Mouse (Mus musculus) bone marrow, adult 2 months (tissue): Measurements from ENCODE around the gene Tmem102. TPM values are rescaled to one million over a fixed set of nuclear protein-coding genes. Genes with fewer than 3 reads are reported as not detected.
A peak's percentile ranks its signal among the peaks of the same experiment; 100 is the strongest.

Experiments
- H3K27ac ChIP-seq: fragments of 200-500 bp; 2 replicates; pipeline ENCODE4 v1.5.1; 2012; ENCODE audit warnings: low read depth, mild to moderate bottlenecking, control low read depth, inconsistent platforms, low read length; ENCODE audit not compliant: control insufficient read depth, poor library complexity, insufficient read depth
- H3K4me1 ChIP-seq: fragments of 200-500 bp; 2 replicates; pipeline ENCODE4 v1.6.1; 2011; ENCODE audit warnings: low read length; ENCODE audit not compliant: control insufficient read depth, insufficient read depth
- H3K4me3 ChIP-seq: fragments of 200-500 bp; replicated peaks from 2 replicates; pipeline ENCODE3; 2011; ENCODE audit warnings: mild to moderate bottlenecking, low read depth, low read length, control low read depth; ENCODE audit not compliant: control insufficient read depth
- CTCF ChIP-seq: fragments of 200-500 bp; IDR thresholded peaks from 2 replicates; pipeline ENCODE4 v1.5.1; 2011; ENCODE audit warnings: low read length, control low read depth; ENCODE audit not compliant: control insufficient read depth, insufficient read depth
- POLR2A ChIP-seq: fragments of 200-500 bp; IDR thresholded peaks from 2 replicates; pipeline ENCODE4 v1.6.1; 2011; ENCODE audit warnings: low read depth, mild to moderate bottlenecking, control low read depth, low read length, borderline replicate concordance; ENCODE audit not compliant: control insufficient read depth
- WGBS: fragments of 180-500 bp; shearing (Covaris S2); methylation state at CpG from one replicate; pipeline ENCODE4 v1.1.7; 2018; 5-methylcytosine and 5-hydroxymethylcytosine counted together
- polyA plus RNA-seq: library from polyadenylated mRNA; stranded (reverse); fragments of >200 nt; gene quantifications from 2 replicates; pipeline ENCODE4 v1.2.4, GENCODE M21; 2011; ENCODE audit warnings: low replicate concordance; ENCODE audit not compliant: missing spikeins, insufficient read depth, insufficient read length

The Tmem102 gene
- polyA plus RNA-seq, 1 experiment, result not detected

DNA sequence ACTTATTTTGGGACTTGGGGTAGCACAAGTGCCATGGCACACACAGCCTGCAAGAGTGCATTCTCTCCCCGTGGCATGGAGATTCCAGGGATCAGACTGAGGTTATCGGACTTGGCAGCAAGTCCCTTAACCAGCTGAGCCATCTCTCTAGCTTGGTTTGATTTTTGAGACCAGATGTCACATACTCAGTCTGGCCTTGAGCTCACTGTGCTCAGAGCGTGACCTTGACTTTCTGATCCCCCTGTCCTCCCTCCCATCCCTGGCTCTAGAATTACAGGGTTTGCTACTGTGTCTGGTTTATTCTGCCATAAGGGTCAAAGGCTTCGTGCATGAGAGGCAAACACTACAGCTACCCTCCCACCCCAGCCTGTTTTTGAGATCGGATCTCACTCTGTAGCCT, 16.0 kb downstream of the Tmem102 start:
- no peak overlapping the region for H3K27ac ChIP-seq
- no peaks in the 10 kb centered on the region; the same call in 1 of the 2 replicates for H3K4me1 ChIP-seq
- 86% methylated on average over 5 of the region's 5 CpGs for WGBS
- no peak for TF ChIP-seq POLR2A
- TF ChIP-seq CTCF, result no peak
- no peak overlapping the region for H3K4me3 ChIP-seq

- no peak overlapping the region for H3K4me3 ChIP-seq
- no peak for TF ChIP-seq CTCF
- no peak for TF ChIP-seq POLR2A
- no peaks in the 10 kb centered on the region; the same call in 1 of the 2 replicates for H3K4me1 ChIP-seq
- 75% methylated on average over 5 of the region's 5 CpGs for WGBS
- no peak overlapping the region for H3K27ac ChIP-seq
These were observed 18.1 kb downstream of the Tmem102 start for GRCm38 (mm10) chr11:69787306-69787705.

- TF ChIP-seq POLR2A, result no peak
- TF ChIP-seq CTCF, result no peak
- Histone ChIP-seq H3K4me3 (peak overlapping the region; percentile 32), H3K27ac (no peak overlapping the region), H3K4me1 (no peaks in the 10 kb centered on the region; the same call in 1 of the 2 replicates)
- 43% methylated on average over 15 of the region's 15 CpGs for WGBS
These were observed 20.6 kb downstream of the Tmem102 start for GRCm38 (mm10) chr11:69784793-69785272.

GRCm38 (mm10) chr11:69781828-69782227, 23.6 kb downstream of the Tmem102 start:
- Histone ChIP-seq H3K4me1 (no peaks in the 10 kb centered on the region; the same call in 1 of the 2 replicates), H3K4me3 (no peak overlapping the region), H3K27ac (no peak overlapping the region)
- 74% methylated on average over 4 of the region's 4 CpGs for WGBS
- no peak for TF ChIP-seq POLR2A
- TF ChIP-seq CTCF, result no peak

DNA sequence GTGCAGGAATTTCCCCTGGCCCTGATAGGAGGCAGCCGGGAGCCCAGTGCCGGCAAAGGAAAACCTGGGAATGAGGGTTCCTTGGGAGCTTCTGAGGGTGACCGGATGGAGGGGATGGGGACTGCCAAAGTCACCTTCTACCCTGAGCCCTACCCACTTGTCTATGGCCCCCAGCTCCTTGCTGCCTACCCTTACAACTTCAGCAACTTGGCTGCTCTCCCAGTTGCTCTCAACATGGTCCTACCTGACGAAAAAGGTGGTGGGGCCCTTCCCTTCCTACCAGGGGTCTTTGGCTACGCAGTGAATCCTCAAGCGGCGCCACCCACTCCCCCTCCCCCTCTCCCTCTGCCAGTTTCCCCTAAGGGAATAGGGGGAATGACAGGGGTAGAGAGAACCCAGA, 26.4 kb downstream of the Tmem102 start:
- WGBS, result 76% methylated on average over 7 of the region's 7 CpGs
- H3K4me1 ChIP-seq, result no peaks in the 10 kb centered on the region; the same call in 1 of the 2 replicates
- no peak overlapping the region for H3K4me3 ChIP-seq
- H3K27ac ChIP-seq, result no peak overlapping the region
- TF ChIP-seq POLR2A, result no peak
- TF ChIP-seq CTCF, result no peak

DNA sequence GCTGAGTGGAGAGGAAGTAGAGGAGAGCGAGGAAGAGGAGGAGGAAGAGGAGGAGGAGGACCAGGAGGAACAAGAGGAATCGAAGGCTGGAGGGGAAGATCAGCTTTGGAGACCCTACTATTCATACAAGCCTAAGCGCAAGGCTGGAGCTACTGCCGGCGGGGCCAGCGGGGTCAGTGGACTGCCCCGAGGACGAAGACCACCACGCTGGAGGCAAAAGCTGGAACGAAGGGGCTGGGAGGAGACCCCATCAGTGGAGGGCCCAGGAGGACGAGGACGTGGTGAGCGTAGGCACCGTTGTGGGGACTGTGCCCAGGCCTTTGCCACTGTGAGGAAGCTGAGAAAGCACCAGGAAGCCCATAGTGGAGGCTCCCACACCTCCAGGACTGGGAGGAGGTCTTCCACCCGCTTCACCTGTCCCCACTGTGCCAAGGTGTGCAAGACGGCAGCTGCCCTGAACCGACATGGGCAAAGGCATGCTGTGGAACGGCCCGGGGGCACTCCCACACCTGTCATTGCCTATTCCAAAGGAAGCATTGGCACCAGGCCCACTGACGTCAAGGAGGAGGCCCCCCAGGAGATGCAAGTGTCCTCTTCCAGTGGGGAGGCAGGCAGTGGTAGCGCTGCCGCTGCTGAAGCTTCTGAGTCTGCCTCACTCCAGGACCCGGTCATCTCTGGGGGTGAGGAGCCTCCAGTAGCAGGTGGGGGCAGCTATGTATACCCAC, 27.0 kb downstream of the Tmem102 start:
- Histone ChIP-seq H3K4me1 (no peaks in the 10 kb centered on the region; the same call in 1 of the 2 replicates), H3K27ac (no peak overlapping the region), H3K4me3 (no peak overlapping the region)
- 73% methylated on average over 23 of the region's 23 CpGs for whole genome bisulfite sequencing
- TF ChIP-seq POLR2A (no peak), CTCF (no peak)

DNA sequence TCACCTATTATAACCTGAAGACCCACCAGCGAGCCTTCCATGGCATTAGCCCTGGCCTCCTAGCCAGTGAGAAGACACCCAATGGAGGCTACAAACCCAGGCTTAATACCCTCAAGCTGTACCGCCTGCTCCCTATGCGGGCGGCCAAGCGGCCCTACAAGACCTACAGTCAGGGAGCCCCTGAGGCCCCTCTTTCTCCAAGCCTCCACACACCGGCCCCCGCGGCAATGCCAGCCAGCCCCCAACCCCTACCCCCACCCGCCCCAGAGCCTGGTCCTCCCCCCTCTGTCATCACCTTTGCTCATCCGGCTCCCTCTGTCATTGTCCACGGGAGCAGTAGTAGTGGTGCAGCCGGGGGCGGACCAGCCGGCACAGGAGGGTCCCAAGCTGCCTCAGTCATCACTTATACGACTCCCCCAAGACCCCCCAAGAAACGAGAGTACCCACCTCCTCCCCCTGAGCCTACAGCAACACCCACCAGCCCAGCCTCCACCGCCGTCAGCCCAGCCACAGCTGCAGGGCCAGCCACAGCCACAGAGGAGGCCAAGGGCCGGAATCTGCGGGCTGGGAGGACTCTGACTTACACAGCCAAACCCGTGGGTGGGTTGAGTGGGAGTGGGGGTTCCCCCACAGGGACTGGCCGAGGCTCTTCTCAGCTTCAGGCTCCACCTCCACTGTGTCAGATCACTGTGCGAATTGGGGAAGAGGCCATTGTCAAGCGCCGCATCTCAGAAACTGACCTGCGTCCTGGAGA, 27.7 kb downstream of the Tmem102 start:
- TF ChIP-seq POLR2A (no peak), CTCF (no peak)
- 64% methylated on average over 26 of the region's 26 CpGs for WGBS
- no peaks in the 10 kb centered on the region; the same call in 1 of the 2 replicates for H3K4me1 ChIP-seq
- H3K4me3 ChIP-seq, result no peak overlapping the region
- no peak overlapping the region for H3K27ac ChIP-seq

- Histone ChIP-seq H3K4me1 (no peaks in the 10 kb centered on the region; the same call in 1 of the 2 replicates), H3K27ac (no peak overlapping the region), H3K4me3 (no peak overlapping the region)
- WGBS, result 89% methylated on average over 20 of the region's 20 CpGs
- TF ChIP-seq CTCF, result no peak
- TF ChIP-seq POLR2A, result no peak
These were observed 28.9 kb downstream of the Tmem102 start for GRCm38 (mm10) chr11:69776488-69776887.
